Mouse (Mus musculus): Measurements from ENCODE around the gene Gm28043.

- TF ChIP-seq CTCF (IDR thresholded peaks at IDR 0.05) (no peak), EP300 (IDR thresholded peaks at IDR 0.05) (no peak)
Observed at GRCm38 (mm10) chr17:29628946-29629345, 14.3 kb downstream of the Gm28043 start.

All from lung, postnatal 0 days (tissue).